Mouse (Mus musculus) lung, postnatal 0 days (tissue): ENCODE results near the gene Cenpl.

ENCODE experiments used
- CTCF ChIP-seq: IDR thresholded peaks from 2 replicates; pipeline ENCODE4 v1.5.1; 2016; ENCODE audit warnings: antibody characterized with exemption, mild to moderate bottlenecking
- EP300 ChIP-seq: IDR thresholded peaks from 2 replicates; pipeline ENCODE4 v1.6.1; 2016; ENCODE audit warnings: antibody characterized with exemption, mild to moderate bottlenecking, control low read depth

GRCm38 (mm10) chr1:161103842-161104241 is 33.3 kb downstream of the Cenpl start:
- no peak for TF ChIP-seq CTCF
- TF ChIP-seq EP300, result no peak
